ENCODE assay signal across 13 mouse cellular contexts in genomic region chr16:95597578-95597951, GRCm38 (mm10). TPM values are rescaled to one million over a fixed set of nuclear protein-coding genes. Genes with fewer than 3 reads are reported as not detected.
DNase-seq lines count a peak whose midpoint lies in the region; ATAC-seq and TF ChIP-seq lines count a peak whose summit lies in the region.
"Had no signal": no experiment of that assay in that cellular context is flagged by ENCODE, and none has a peak within 500 bp of the region (broad histone marks: within the 10 kb centered on the region; RNA-seq: fewer than 3 reads in every experiment).

No protein-coding gene starts in this region.

- H3K4me1 ChIP-seq in forebrain, embryonic 15.5 days, result peaks cover 24% of the 10 kb centered on the region
- H3K4me1 ChIP-seq in forebrain, embryonic 10.5 days, result peaks cover 22% of the 10 kb centered on the region
- H3K4me1 ChIP-seq in lung, embryonic 15.5 days, result peaks cover 14% of the 10 kb centered on the region; the same call in 1 of the 2 replicates
- no peaks in the 10 kb centered on the region for H3K4me1 ChIP-seq in lung, adult 2 months (ENCODE audit: control insufficient read depth, insufficient read depth, low read length)
- H3K4me1 ChIP-seq in forebrain, postnatal 0 days (ENCODE audit: insufficient read depth), result peaks cover 7% of the 10 kb centered on the region; the same call in 1 of the 2 replicates

- no peaks in the 10 kb centered on the region for H3K27me3 ChIP-seq in forebrain, embryonic 15.5 days
- no peaks in the 10 kb centered on the region for H3K27me3 ChIP-seq in forebrain, embryonic 10.5 days (ENCODE audit: poor library complexity, severe bottlenecking)
- H3K27me3 ChIP-seq in lung, embryonic 15.5 days, result no peaks in the 10 kb centered on the region
- no peaks in the 10 kb centered on the region for H3K27me3 ChIP-seq in forebrain, postnatal 0 days (ENCODE audit: insufficient read depth, low read length)

- DNase-seq in forebrain, embryonic 10.5 days (ENCODE audit: extremely low spot score, low spot score), result no peak
- no peak for DNase-seq in lung, adult 2 months
- peak; percentile 36 for DNase-seq in adipocyte (ENCODE audit: low spot score)
- DNase-seq in forebrain, postnatal 0 days, result peak; percentile 73
- no peak for DNase-seq in thymus, postnatal 10 days (ENCODE audit: low spot score in 2 of 2)
- no peak for DNase-seq in heart, adult 9 months (ENCODE audit: low spot score in 2 of 2)
- DNase-seq: adrenal gland, adult 8-10 months; cerebellum, postnatal 36 days; heart, adult 18-20 months; thymus, adult 18-20 months had no signal

- peak overlapping the region; percentile 64 for H3K27ac ChIP-seq in forebrain, embryonic 15.5 days (replicated peaks)
- H3K27ac ChIP-seq in forebrain, embryonic 10.5 days, result no peak overlapping the region
- peak overlapping the region; percentile 64 for H3K27ac ChIP-seq in lung, embryonic 15.5 days
- peak overlapping the region; percentile 67 for H3K27ac ChIP-seq in forebrain, postnatal 0 days (ENCODE audit: low read depth, low read length)
- H3K27ac ChIP-seq: liver, embryonic 14.5 days had no signal

- TF ChIP-seq CTCF in lung, adult 2 months (IDR thresholded peaks at IDR 0.05; ENCODE audit: insufficient read depth, low read length), result no peak
- TF ChIP-seq CTCF in forebrain, postnatal 0 days (IDR thresholded peaks at IDR 0.05; ENCODE audit: low read depth), result no peak

- H3K9ac ChIP-seq in forebrain, embryonic 15.5 days (replicated peaks), result no peak overlapping the region
- H3K9ac ChIP-seq in lung, embryonic 15.5 days, result no peak overlapping the region
- H3K9ac ChIP-seq in forebrain, postnatal 0 days, result no peak overlapping the region
- H3K9ac ChIP-seq: liver, embryonic 14.5 days had no signal

- no peak for TF ChIP-seq POLR2A in lung, adult 2 months (IDR thresholded peaks at IDR 0.05; ENCODE audit: borderline replicate concordance, extremely low read depth, low read depth, low read length)

- H3K9me3 ChIP-seq in forebrain, embryonic 15.5 days, result no peaks in the 10 kb centered on the region
- H3K9me3 ChIP-seq in forebrain, embryonic 10.5 days, result no peaks in the 10 kb centered on the region
- no peaks in the 10 kb centered on the region for H3K9me3 ChIP-seq in lung, embryonic 15.5 days
- H3K9me3 ChIP-seq in forebrain, postnatal 0 days (ENCODE audit: low read length), result no peaks in the 10 kb centered on the region

- WGBS in forebrain, embryonic 15.5 days, result 23% methylated on average over 7 of the region's 7 CpGs
- 78% methylated on average over 7 of the region's 7 CpGs for WGBS in forebrain, embryonic 10.5 days
- 44% methylated on average over 7 of the region's 7 CpGs for WGBS in lung, embryonic 15.5 days
- 44% methylated on average over 7 of the region's 7 CpGs for WGBS in lung, adult 2 months
- 17% methylated on average over 7 of the region's 7 CpGs for WGBS in forebrain, postnatal 0 days

- H3K36me3 ChIP-seq in forebrain, embryonic 15.5 days, result no peaks in the 10 kb centered on the region
- no peaks in the 10 kb centered on the region for H3K36me3 ChIP-seq in forebrain, embryonic 10.5 days (replicated peaks)
- no peaks in the 10 kb centered on the region for H3K36me3 ChIP-seq in lung, embryonic 15.5 days
- no peaks in the 10 kb centered on the region for H3K36me3 ChIP-seq in forebrain, postnatal 0 days (ENCODE audit: insufficient read depth)

- peak; percentile 84 for ATAC-seq in forebrain, embryonic 15.5 days (replicated peaks)
- ATAC-seq in lung, embryonic 15.5 days (ENCODE audit: borderline replicate concordance, extremely low read depth, low FRiP score, low TSS enrichment), result peak; percentile 29; the same call in 1 of the 2 replicates
- peak; percentile 80 for ATAC-seq in forebrain, postnatal 0 days

- H3K4me2 ChIP-seq in forebrain, embryonic 15.5 days (replicated peaks), result peak overlapping the region; percentile 2; the same call in 1 of the 2 replicates
- H3K4me2 ChIP-seq in lung, embryonic 15.5 days, result no peak overlapping the region; the same call in 1 of the 2 replicates
- H3K4me2 ChIP-seq in forebrain, postnatal 0 days (ENCODE audit: low read depth), result peak overlapping the region; percentile 13; the same call in 1 of the 2 replicates

- no peak overlapping the region for H3K4me3 ChIP-seq in forebrain, embryonic 15.5 days
- H3K4me3 ChIP-seq in forebrain, embryonic 10.5 days, result no peak overlapping the region
- H3K4me3 ChIP-seq in lung, embryonic 15.5 days, result no peak overlapping the region
- H3K4me3 ChIP-seq in lung, adult 2 months (replicated peaks; ENCODE audit: extremely low read depth, low read depth, low read length), result no peak overlapping the region
- no peak overlapping the region for H3K4me3 ChIP-seq in forebrain, postnatal 0 days (ENCODE audit: low read depth, low read length)

RNA-seq across cellular contexts. Expression of gene Erg, which starts 11.2 kb away (rescaled TPM):
- 1.5 and 1.9 TPM in 2 replicates for polyA plus RNA-seq in forebrain, embryonic 15.5 days (2015; fragmentation: Nextera tagmentation; extraction: Ambion mirVana)
- polyA plus RNA-seq in forebrain, embryonic 10.5 days (2016; fragmentation: Nextera tagmentation; extraction: Ambion mirVana), result 1.9 and 2.2 TPM in 2 replicates
- 10.3 and 12.2 TPM in 2 replicates for polyA plus RNA-seq in lung, embryonic 15.5 days (2015; fragmentation: Nextera tagmentation; extraction: Ambion mirVana)
- 77.8 and 82.7 TPM in 2 replicates for polyA plus RNA-seq in lung, adult 2 months (2012; rRNA removed)
- total RNA-seq in forebrain, postnatal 0 days (2014; rRNA removed), result 3.9 and 6.4 TPM in 2 replicates
- 0.99 and 1.8 TPM in 2 replicates for polyA plus RNA-seq in forebrain, postnatal 0 days (2015; fragmentation: Nextera tagmentation; extraction: Ambion mirVana)

Comparison
In these comparisons a context has a peak if more than half of its experiments do, and no peak if none do; other contexts are left out.
1. DNase-seq: peak in adipocyte (single experiment) and forebrain, postnatal 0 days (single experiment); none in forebrain, embryonic 10.5 days (single experiment), lung, adult 2 months (single experiment), thymus, postnatal 10 days (0 of 2) and heart, adult 9 months (0 of 2).
2. ATAC-seq: peak in every context shown above with its lines; median percentile 84 in forebrain, embryonic 15.5 days; 80 in forebrain, postnatal 0 days; 29 in lung, embryonic 15.5 days.